Mouse (Mus musculus) CH12.LX (cell line): ENCODE measurements around the gene Pitpna. TPM values are rescaled to one million over a fixed set of nuclear protein-coding genes. Genes with fewer than 3 reads are reported as not detected.
A peak's percentile ranks its signal among the peaks of the same experiment; 100 is the strongest.

Experiments
- DNase-seq: peaks from one replicate; pipeline ENCODE4 v3.0.0-alpha.2; 2013; ENCODE audit errors: extremely low read depth
- H3K27ac ChIP-seq: 2 replicates; pipeline ENCODE4 v1.5.1; 2012; ENCODE audit warnings: low read depth, mild to moderate bottlenecking, control low read depth, moderate library complexity; ENCODE audit not compliant: insufficient read depth
- H3K27me3 ChIP-seq: replicated peaks from 2 replicates; pipeline ENCODE3; 2012; ENCODE audit warnings: inconsistent platforms
- H3K36me3 ChIP-seq, 2 experiments: replicated peaks in 1 of 2; 2 replicates each; pipeline versions ENCODE3 to v1.6.1; 2012; ENCODE audit warnings: inconsistent platforms in 1 of 2, low read length in 1 of 2, mild to moderate bottlenecking in 1 of 2, mixed read lengths in 1 of 2, moderate library complexity in 1 of 2; ENCODE audit not compliant: control insufficient read depth in 1 of 2, insufficient read depth in 1 of 2
- H3K4me1 ChIP-seq, 2 experiments: 2 replicates each; pipeline ENCODE4 v1.6.1; 2012; ENCODE audit warnings: inconsistent platforms in 1 of 2, moderate library complexity in 1 of 2; ENCODE audit not compliant: insufficient read depth in 2 of 2, control insufficient read depth in 1 of 2
- H3K4me2 ChIP-seq: 2 replicates; pipeline ENCODE4 v1.6.1; 2012; ENCODE audit warnings: low read depth, mild to moderate bottlenecking, control low read depth; ENCODE audit not compliant: poor library complexity, insufficient read depth, severe bottlenecking
- H3K4me3 ChIP-seq, 3 experiments: fragments of 150-350 bp in 1 of 3; sonication (generic) in 1 of 3; replicated peaks in 1 of 3; 2 replicates each; pipeline versions ENCODE3 to v1.5.1; 2011 to 2012; ENCODE audit warnings: low read depth in 2 of 3, low read length in 2 of 3, mild to moderate bottlenecking in 2 of 3, moderate library complexity in 2 of 3, control low read depth in 1 of 3, improper control_type of control experiment in 1 of 3, inconsistent platforms in 1 of 3, mixed read lengths in 1 of 3; ENCODE audit not compliant: poor library complexity in 1 of 3
- H3K79me2 ChIP-seq: replicated peaks from 2 replicates; pipeline ENCODE4 v1.6.1; 2012; ENCODE audit warnings: mild to moderate bottlenecking, moderate library complexity; ENCODE audit not compliant: control insufficient read depth, poor library complexity, insufficient read depth, severe bottlenecking; ENCODE audit errors: extremely low read depth
- H3K9ac ChIP-seq: 2 replicates; pipeline ENCODE4 v1.6.1; 2012; ENCODE audit warnings: low read depth, mild to moderate bottlenecking, control low read depth, moderate library complexity; ENCODE audit not compliant: insufficient read depth
- H3K9me3 ChIP-seq: replicated peaks from 2 replicates; pipeline ENCODE3; 2012; ENCODE audit warnings: low read length, inconsistent platforms, mixed read lengths
- BHLHE40 ChIP-seq: IDR thresholded peaks from 2 replicates; pipeline ENCODE4 v1.6.1; 2011; ENCODE audit warnings: mild to moderate bottlenecking, low read depth, low read length, improper control_type of control experiment
- CHD1 ChIP-seq: IDR thresholded peaks from 2 replicates; pipeline ENCODE4 v1.6.1; 2012; ENCODE audit warnings: low read depth, low read length, improper control_type of control experiment, inconsistent platforms
- CHD2 ChIP-seq: IDR thresholded peaks from 2 replicates; pipeline ENCODE4 v1.6.1; 2011; ENCODE audit warnings: low read length, improper control_type of control experiment
- CTCF ChIP-seq, 2 experiments: IDR thresholded peaks in 1 of 2; conservative IDR thresholded peaks in 1 of 2; 2 replicates each; pipeline ENCODE4 v1.5.1; 2011 to 2012; ENCODE audit warnings: low read depth in 2 of 2, low read length in 2 of 2, improper control_type of control experiment in 1 of 2, inconsistent platforms in 1 of 2, mild to moderate bottlenecking in 1 of 2, moderate library complexity in 1 of 2
- E2F4 ChIP-seq: IDR thresholded peaks from 2 replicates; pipeline ENCODE4 v1.6.1; 2011; ENCODE audit warnings: low read depth, low read length, improper control_type of control experiment; ENCODE audit not compliant: insufficient replicate concordance
- ELF1 ChIP-seq: IDR thresholded peaks from 2 replicates; pipeline ENCODE4 v1.6.1; 2014; ENCODE audit warnings: low read depth, mild to moderate bottlenecking, inconsistent platforms, low read length, improper control_type of control experiment
- EP300 ChIP-seq: IDR thresholded peaks from 2 replicates; pipeline ENCODE4 v1.6.1; 2011; ENCODE audit warnings: low read length, improper control_type of control experiment
- ETS1 ChIP-seq: conservative IDR thresholded peaks from 2 replicates; pipeline ENCODE4 v1.6.1; 2012; ENCODE audit warnings: low read depth, mild to moderate bottlenecking, inconsistent platforms, low read length, improper control_type of control experiment, moderate library complexity
- HCFC1 ChIP-seq: IDR thresholded peaks from 2 replicates; pipeline ENCODE4 v1.6.1; 2012; ENCODE audit warnings: low read depth, mild to moderate bottlenecking, inconsistent platforms, low read length, improper control_type of control experiment
- JUND ChIP-seq: conservative IDR thresholded peaks from 2 replicates; pipeline ENCODE4 v1.6.1; 2011; ENCODE audit warnings: low read depth, low read length, improper control_type of control experiment
- KAT2A ChIP-seq: IDR thresholded peaks from 2 replicates; pipeline ENCODE4 v1.6.1; 2012; ENCODE audit warnings: low read length, improper control_type of control experiment, inconsistent platforms; ENCODE audit not compliant: insufficient replicate concordance
- MAFK ChIP-seq: IDR thresholded peaks from 2 replicates; pipeline ENCODE4 v1.6.1; 2011; ENCODE audit warnings: low read length, improper control_type of control experiment; ENCODE audit not compliant: insufficient replicate concordance
- MAX ChIP-seq: IDR thresholded peaks from 2 replicates; pipeline ENCODE4 v1.6.1; 2011; ENCODE audit warnings: low read length, improper control_type of control experiment
- MAZ ChIP-seq: IDR thresholded peaks from 2 replicates; pipeline ENCODE4 v1.6.1; 2012; ENCODE audit warnings: low read depth, mild to moderate bottlenecking, inconsistent platforms, low read length, improper control_type of control experiment, moderate library complexity
- MXI1 ChIP-seq: IDR thresholded peaks from 2 replicates; pipeline ENCODE4 v1.6.1; 2011; ENCODE audit warnings: mild to moderate bottlenecking, low read depth, low read length, improper control_type of control experiment
- MYC ChIP-seq: IDR thresholded peaks from 2 replicates; pipeline ENCODE4 v1.6.1; 2011; ENCODE audit warnings: low read depth, mild to moderate bottlenecking, improper control_type of control experiment, low read length
- NELFE ChIP-seq: IDR thresholded peaks from 2 replicates; pipeline ENCODE4 v1.6.1; 2011; ENCODE audit warnings: low read depth, low read length, improper control_type of control experiment
- NRF1 ChIP-seq: IDR thresholded peaks from 2 replicates; pipeline ENCODE4 v1.6.1; 2014; ENCODE audit warnings: low read depth, mild to moderate bottlenecking, inconsistent platforms, low read length, improper control_type of control experiment, moderate library complexity
- PAX5 ChIP-seq: IDR thresholded peaks from 2 replicates; pipeline ENCODE4 v1.6.1; 2012; ENCODE audit warnings: low read length, inconsistent platforms, mixed read lengths
- POLR2A ChIP-seq: IDR thresholded peaks from 2 replicates; pipeline ENCODE4 v1.6.1; 2011; ENCODE audit warnings: low read depth, mild to moderate bottlenecking, improper control_type of control experiment, low read length
- POLR2AphosphoS2 ChIP-seq: IDR thresholded peaks from 2 replicates; pipeline ENCODE4 v1.6.1; 2011; ENCODE audit warnings: low read depth, low read length, improper control_type of control experiment
- RAD21 ChIP-seq: IDR thresholded peaks from 2 replicates; pipeline ENCODE4 v1.6.1; 2011; ENCODE audit warnings: low read depth, mild to moderate bottlenecking, low read length, improper control_type of control experiment, moderate library complexity
- RCOR1 ChIP-seq: conservative IDR thresholded peaks from 2 replicates; pipeline ENCODE4 v1.6.1; 2012; ENCODE audit warnings: low read depth, mild to moderate bottlenecking, inconsistent platforms, low read length, improper control_type of control experiment
- SMC3 ChIP-seq: IDR thresholded peaks from 2 replicates; pipeline ENCODE4 v1.6.1; 2011; ENCODE audit warnings: low read depth, low read length, improper control_type of control experiment
- TBP ChIP-seq: conservative IDR thresholded peaks from 2 replicates; pipeline ENCODE4 v1.6.1; 2011; ENCODE audit warnings: low read depth, low read length, improper control_type of control experiment
- TCF12 ChIP-seq: IDR thresholded peaks from 2 replicates; pipeline ENCODE4 v1.6.1; 2014; ENCODE audit warnings: low read depth, mild to moderate bottlenecking, inconsistent platforms, low read length, improper control_type of control experiment
- UBTF ChIP-seq: IDR thresholded peaks from 2 replicates; pipeline ENCODE4 v1.6.1; 2012; ENCODE audit warnings: low read depth, mild to moderate bottlenecking, inconsistent platforms, low read length, improper control_type of control experiment, moderate library complexity
- USF1 ChIP-seq: IDR thresholded peaks from 2 replicates; pipeline ENCODE4 v1.6.1; 2014; ENCODE audit warnings: low read depth, mild to moderate bottlenecking, inconsistent platforms, low read length, improper control_type of control experiment
- USF2 ChIP-seq: conservative IDR thresholded peaks from 2 replicates; pipeline ENCODE4 v1.6.1; 2011; ENCODE audit warnings: low read depth, low read length, improper control_type of control experiment
- ZKSCAN1 ChIP-seq: IDR thresholded peaks from 2 replicates; pipeline ENCODE4 v1.6.1; 2012; ENCODE audit warnings: low read depth, inconsistent platforms, low read length, improper control_type of control experiment, borderline replicate concordance
- ZMIZ1 ChIP-seq: IDR thresholded peaks from 2 replicates; pipeline ENCODE4 v1.6.1; 2012; ENCODE audit warnings: low read depth, mild to moderate bottlenecking, inconsistent platforms, low read length, improper control_type of control experiment
- ZNF384 ChIP-seq: IDR thresholded peaks from 2 replicates; pipeline ENCODE4 v1.6.1; 2012; ENCODE audit warnings: low read depth, low read length, improper control_type of control experiment, inconsistent platforms
- dilution Hi-C: fragments of 300-500 bp; cut with MboI; formaldehyde crosslinking; loops from 2 replicates; pipeline ENCODE4 v1.14.3; 2020; ENCODE audit warnings: low sequenced_read_pairs; ENCODE audit not compliant: extremely low pct_unique_long_range_greater_than_20kb, extremely low pct_ligation_motif_present
- in situ Hi-C: fragments of 300-500 bp; cut with MboI; formaldehyde crosslinking; loops from 3 replicates; pipeline ENCODE4 v1.14.3; 2019; ENCODE audit warnings: low sequenced_read_pairs, low pct_ligation_motif_present, low pct_unique_long_range_greater_than_20kb, mixed read lengths
- polyA plus RNA-seq: library from polyadenylated mRNA; unstranded; fragments of >175 nt; gene quantifications from 2 replicates; pipeline ENCODE4 v1.2.1, GENCODE M21; 2012; ENCODE audit warnings: low read depth; ENCODE audit not compliant: insufficient read length
- total RNA-seq, 2 experiments: library from RNA; depleted of rRNA; stranded (reverse); fragments of 300-350 nt in 1 of 2; fragments of >200 nt in 1 of 2; gene quantifications; 2 replicates each; pipeline ENCODE4 v1.2.3; 2012 to 2014

The Pitpna gene
- total and polyA plus RNA-seq, 3 experiments = 61.8 to 243 (median 80.7) TPM

DNA sequence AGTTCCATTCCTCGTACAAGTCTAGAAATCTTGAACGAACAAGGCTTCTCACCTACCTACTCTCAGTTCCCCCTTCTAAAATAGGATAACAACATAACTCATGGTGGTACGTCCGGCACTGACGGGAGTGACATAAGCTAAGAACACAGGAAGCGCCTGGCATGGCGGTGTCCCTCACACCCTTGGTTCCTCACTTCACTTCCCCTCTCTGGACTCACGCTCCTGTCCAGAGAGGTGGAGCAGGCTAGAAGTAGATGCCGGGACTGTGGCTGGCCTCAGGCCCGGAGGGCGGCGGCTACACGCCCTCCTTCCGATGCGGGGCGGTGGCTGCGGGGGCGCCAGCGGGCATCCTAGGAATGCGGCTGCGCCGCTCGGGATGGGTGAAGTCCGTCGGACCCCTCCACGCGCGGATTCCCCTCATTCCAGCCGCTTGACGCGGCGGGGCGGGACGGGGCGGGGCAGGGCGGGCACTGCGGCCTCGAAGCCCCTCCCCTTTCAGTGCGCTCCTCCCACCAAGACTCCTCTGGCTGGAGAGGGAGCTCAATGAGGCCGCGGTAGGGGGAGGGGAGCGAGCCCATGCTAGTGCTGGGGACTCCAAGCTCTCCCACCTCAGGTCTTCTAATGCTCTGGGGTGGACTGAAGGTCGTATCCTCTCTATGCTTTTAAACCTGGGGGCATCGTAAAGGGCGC, 66.0 kb downstream of the Pitpna start (continued):
- TF ChIP-seq USF2 = no peak
- TF ChIP-seq MYC = peak; percentile 95
- peak; percentile 86; the same call in 1 of the 2 replicates for TF ChIP-seq MAX
- TF ChIP-seq HCFC1 = peak; percentile 68
- peak; percentile 59 for TF ChIP-seq NRF1
- peak; percentile 86 for TF ChIP-seq ELF1
- peak; percentile 83; the same call in 1 of the 2 replicates for TF ChIP-seq ZMIZ1
- TF ChIP-seq ZNF384 = no peak
- TF ChIP-seq BHLHE40 = peak; percentile 93
- no peak for TF ChIP-seq POLR2AphosphoS2
- peak; percentile 91 for TF ChIP-seq MXI1
- TF ChIP-seq E2F4 = peak; percentile 11; the same call in 1 of the 2 replicates

DNA sequence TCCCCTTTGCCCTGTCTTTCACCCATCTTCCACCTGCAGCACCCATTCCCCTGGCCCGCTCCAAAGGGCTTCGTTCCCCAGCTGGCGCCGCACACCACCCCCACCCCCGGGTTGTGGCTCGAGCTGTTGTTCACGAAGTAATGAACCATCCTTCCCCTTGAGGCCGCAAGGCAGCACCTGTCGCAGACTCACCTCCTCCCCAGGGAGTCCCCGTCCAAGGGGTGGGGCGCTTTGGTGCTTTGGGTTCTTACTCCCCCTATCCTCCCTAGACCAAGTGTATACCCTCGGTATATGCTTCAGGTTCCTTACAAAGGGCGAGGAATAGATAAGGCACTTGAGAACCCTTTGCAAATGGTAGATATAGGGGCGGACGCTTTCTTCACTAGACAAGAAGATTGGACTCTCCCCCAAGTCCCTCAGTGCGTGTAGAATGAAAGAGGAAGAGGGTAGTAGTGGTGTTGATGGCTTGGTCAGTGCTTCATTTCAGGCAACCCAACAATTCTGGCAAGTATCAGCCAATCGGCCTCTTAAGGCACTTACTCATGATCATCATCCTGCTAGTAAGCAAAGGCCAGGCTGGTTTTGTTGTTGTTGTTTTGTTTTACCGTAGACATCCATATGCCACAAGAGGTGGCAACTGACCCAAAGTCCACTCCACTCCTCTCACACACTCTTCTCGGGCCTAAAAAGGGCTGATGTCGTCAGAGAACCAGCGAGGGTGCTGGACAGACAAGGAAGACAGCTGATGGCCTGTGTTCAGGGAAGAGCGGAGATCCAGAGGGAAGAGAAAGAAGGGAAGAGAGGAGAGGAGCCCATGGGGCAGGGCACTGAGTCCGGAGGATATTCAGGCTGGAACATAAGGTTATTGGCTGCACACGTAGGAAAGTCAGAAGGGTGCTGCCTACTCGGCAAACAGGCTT, 66.8 kb downstream of the Pitpna start:
- peak overlapping the region; percentile 62 to 73 (median 71) for H3K4me3 ChIP-seq
- peak overlapping the region; percentile 90 for H3K4me2 ChIP-seq
- peak; percentile 97 for DNase-seq
- H3K27me3 ChIP-seq = no peaks in the 10 kb centered on the region
- peak overlapping the region; percentile 86 for H3K9ac ChIP-seq
- H3K9me3 ChIP-seq = no peaks in the 10 kb centered on the region
- H3K27ac ChIP-seq = peak overlapping the region; percentile 98
- in situ Hi-C loops = no loop called here
- H3K4me1 ChIP-seq = peaks cover 9 to 61% of the 10 kb centered on the region in 2 experiments
- H3K79me2 ChIP-seq = peaks cover 32% of the 10 kb centered on the region
- peaks cover 23 to 30% of the 10 kb centered on the region in 2 experiments for H3K36me3 ChIP-seq
- dilution Hi-C loops = no loop called here
- no peak for TF ChIP-seq POLR2A
- no peak for TF ChIP-seq USF2
- peak; percentile 97 for TF ChIP-seq TCF12
- TF ChIP-seq USF1 = no peak
- TF ChIP-seq CHD1 = peak; percentile 92
- TF ChIP-seq BHLHE40 = peak; percentile 81
- TF ChIP-seq MXI1 = peak; percentile 66; the same call in 1 of the 2 replicates
- TF ChIP-seq PAX5 = no peak
- TF ChIP-seq RAD21 = no peak; the same call in 1 of the 2 replicates
- TF ChIP-seq ETS1 = peak; percentile 89
- TF ChIP-seq RCOR1 = peak; percentile 80; the same call in 1 of the 2 replicates
- peak; percentile 96 for TF ChIP-seq MAZ
- peak; percentile 60; the same call in 1 of the 2 replicates for TF ChIP-seq ZMIZ1
- TF ChIP-seq NRF1 = peak; percentile 29; the same call in 1 of the 2 replicates
- TF ChIP-seq TBP = peak; percentile 75
- 0 out of 2 replicates have a peak, but pooled peaks have one; percentile 31 for TF ChIP-seq MAFK
- peak; percentile 52 for TF ChIP-seq NELFE
- no peak for TF ChIP-seq CTCF (conservative IDR thresholded peaks at IDR 0.05 in 1 of 2, IDR thresholded peaks at IDR 0.05 in 1 of 2; ENCODE audit: low read depth in 2 of 2, low read length in 2 of 2)
- no peak for TF ChIP-seq ZNF384
- TF ChIP-seq UBTF = no peak; the same call in 1 of the 2 replicates
- no peak for TF ChIP-seq JUND
- no peak for TF ChIP-seq POLR2AphosphoS2
- no peak; the same call in 1 of the 2 replicates for TF ChIP-seq MYC
- TF ChIP-seq ZKSCAN1 = no peak; the same call in 1 of the 2 replicates
- 0 out of 2 replicates have a peak, but pooled peaks have one; percentile 61 for TF ChIP-seq KAT2A
- peak; percentile 84 for TF ChIP-seq EP300
- peak; percentile 83 for TF ChIP-seq CHD2
- TF ChIP-seq E2F4 = no peak
- peak; percentile 83 for TF ChIP-seq MAX
- TF ChIP-seq SMC3 = 0 out of 2 replicates have a peak, but pooled peaks have one; percentile 1
